Mouse (Mus musculus) hindbrain, embryonic 12.5 days (tissue): ENCODE results near the gene Tprn. TPM values are rescaled to one million over a fixed set of nuclear protein-coding genes. Genes with fewer than 3 reads are reported as not detected.
A peak's percentile ranks its signal among the peaks of the same experiment; 100 is the strongest.

Source experiments
- ATAC-seq: fragments of 200-750 bp; cut with Nextera tagmentation; 2 replicates; pipeline ENCODE4 v1.8.0; 2017; ENCODE audit warnings: moderate TSS enrichment; ENCODE audit not compliant: low FRiP score
- H3K27ac ChIP-seq: fragments of 300-500 bp; sonication (generic); 2 replicates; pipeline ENCODE4 v1.5.1; 2016; ENCODE audit warnings: mild to moderate bottlenecking
- H3K27me3 ChIP-seq: fragments of 300-500 bp; sonication (generic); 2 replicates; pipeline ENCODE4 v1.6.1; 2016; ENCODE audit warnings: mild to moderate bottlenecking
- H3K36me3 ChIP-seq: fragments of 300-500 bp; sonication (generic); 2 replicates; pipeline ENCODE4 v1.6.1; 2016; ENCODE audit warnings: mild to moderate bottlenecking
- H3K4me1 ChIP-seq: fragments of 300-500 bp; sonication (generic); 2 replicates; pipeline ENCODE4 v1.6.1; 2016
- H3K4me2 ChIP-seq: fragments of 300-500 bp; sonication (generic); replicated peaks from 2 replicates; pipeline ENCODE4 v1.6.1; 2016; ENCODE audit warnings: mild to moderate bottlenecking
- H3K4me3 ChIP-seq: fragments of 300-500 bp; sonication (generic); 2 replicates; pipeline ENCODE4 v1.5.1; 2016; ENCODE audit warnings: mild to moderate bottlenecking
- H3K9ac ChIP-seq: fragments of 300-500 bp; sonication (generic); 2 replicates; pipeline ENCODE4 v1.6.1; 2016; ENCODE audit warnings: mild to moderate bottlenecking, moderate library complexity
- H3K9me3 ChIP-seq: fragments of 300-500 bp; sonication (generic); replicated peaks from 2 replicates; pipeline ENCODE4 v1.6.1; 2016; ENCODE audit warnings: mild to moderate bottlenecking
- WGBS: fragments of 180-500 bp; shearing (Covaris S2); methylation state at CpG from one replicate; pipeline ENCODE4 v1.1.7; 2016; 5-methylcytosine and 5-hydroxymethylcytosine counted together
- polyA plus RNA-seq: library from polyadenylated mRNA; unstranded; fragments of >200 nt; fragmentation: Nextera tagmentation; extraction: Ambion mirVana; gene quantifications from 2 replicates; pipeline ENCODE4 v1.2.1, GENCODE M21; 2016

Tprn gene
- polyA plus RNA-seq = 13.2 and 14.9 TPM in 2 replicates

DNA sequence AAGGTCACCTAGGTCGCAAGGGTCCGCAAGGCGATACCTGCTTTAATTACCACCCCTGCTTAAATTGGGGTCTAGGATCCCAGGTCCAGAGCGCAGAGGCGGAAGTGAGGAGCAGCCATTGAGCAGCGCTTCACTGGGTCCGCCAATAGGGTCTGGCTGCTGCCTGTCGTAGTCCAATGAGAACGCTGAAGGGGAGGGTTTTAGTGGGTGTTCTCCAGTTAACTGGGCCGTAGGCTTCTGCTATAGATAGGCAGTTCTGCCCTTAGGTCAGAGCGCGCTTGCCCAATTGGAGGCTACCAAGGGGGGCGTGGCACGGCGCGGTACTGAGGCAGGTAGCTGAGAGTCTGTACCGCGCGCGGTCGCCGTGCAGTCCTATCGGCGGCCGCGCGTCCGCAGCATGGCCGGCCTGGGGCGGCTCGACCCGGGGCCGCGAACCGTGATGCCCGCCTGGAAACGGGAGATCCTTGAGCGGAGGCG, at the start of gene Tprn:
Gene Tprn, plus strand, starts transcription at position 328 of the 477 bp plus-strand sequence.
- no peaks in the 10 kb centered on the region for H3K9me3 ChIP-seq
- peaks cover 46% of the 10 kb centered on the region for H3K4me1 ChIP-seq
- no peaks in the 10 kb centered on the region for H3K36me3 ChIP-seq
- peak within 1 kb of the TSS; percentile 73 for H3K9ac ChIP-seq
- peak within 1 kb of the TSS; percentile 62 for H3K4me3 ChIP-seq
- H3K27ac ChIP-seq = peak within 1 kb of the TSS; percentile 49
- WGBS = under 1% methylated on average over 39 of the region's 39 CpGs
- H3K27me3 ChIP-seq = peaks cover 23% of the 10 kb centered on the region
- H3K4me2 ChIP-seq = peak within 1 kb of the TSS; percentile 99
- ATAC-seq = peak; percentile 98

GRCm38 (mm10) chr2:25213266-25213865, 49.1 kb upstream of the Tprn start:
- H3K27ac ChIP-seq = no peak overlapping the region
- peaks cover 9% of the 10 kb centered on the region; the same call in 1 of the 2 replicates for H3K27me3 ChIP-seq
- no peaks in the 10 kb centered on the region for H3K9me3 ChIP-seq
- no peak overlapping the region for H3K4me2 ChIP-seq
- no peak for ATAC-seq
- H3K36me3 ChIP-seq = no peaks in the 10 kb centered on the region
- no peak overlapping the region; the same call in 1 of the 2 replicates for H3K9ac ChIP-seq
- WGBS = 62% methylated on average over 23 of the region's 23 CpGs
- H3K4me3 ChIP-seq = no peak overlapping the region
- H3K4me1 ChIP-seq = peaks cover 24% of the 10 kb centered on the region

- 71% methylated on average over 3 of the region's 3 CpGs for WGBS
- Histone ChIP-seq H3K27me3 (peaks cover 9% of the 10 kb centered on the region; the same call in 1 of the 2 replicates), H3K4me1 (peaks cover 17% of the 10 kb centered on the region), H3K4me2 (no peak within 1 kb of the TSS), H3K9me3 (no peaks in the 10 kb centered on the region), H3K36me3 (no peaks in the 10 kb centered on the region), H3K9ac (no peak within 1 kb of the TSS; the same call in 1 of the 2 replicates), H3K4me3 (no peak within 1 kb of the TSS), H3K27ac (no peak within 1 kb of the TSS)
- no peak for ATAC-seq
These were observed 48.0 kb upstream of the Tprn start, which contains the start of gene Stpg3 for GRCm38 (mm10) chr2:25214444-25214843. Stpg3 (minus strand) TSS chr2:25214637.

DNA sequence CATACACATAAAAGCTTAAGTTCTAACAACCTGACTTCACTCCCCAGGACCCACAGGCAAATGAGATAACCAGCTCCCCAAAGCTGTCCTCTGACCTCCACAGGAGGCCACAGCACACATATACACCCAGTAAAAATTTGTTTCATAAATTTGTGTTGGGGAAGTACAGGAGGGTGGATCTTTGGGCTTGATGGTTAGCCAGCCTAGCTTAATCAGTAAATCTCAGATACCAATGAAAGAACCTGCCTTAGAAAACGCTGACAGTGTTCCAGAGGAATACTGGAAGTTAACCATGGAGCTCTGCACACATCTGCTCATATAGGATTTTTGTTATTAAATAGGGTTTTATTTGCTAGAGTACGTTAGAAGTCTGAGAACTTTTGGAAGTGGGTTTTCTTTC, 44.8 kb upstream of the Tprn start:
- WGBS = 67% methylated on average over 2 of the region's 2 CpGs
- no peak for ATAC-seq
- peaks cover 9% of the 10 kb centered on the region; the same call in 1 of the 2 replicates for H3K27me3 ChIP-seq

DNA sequence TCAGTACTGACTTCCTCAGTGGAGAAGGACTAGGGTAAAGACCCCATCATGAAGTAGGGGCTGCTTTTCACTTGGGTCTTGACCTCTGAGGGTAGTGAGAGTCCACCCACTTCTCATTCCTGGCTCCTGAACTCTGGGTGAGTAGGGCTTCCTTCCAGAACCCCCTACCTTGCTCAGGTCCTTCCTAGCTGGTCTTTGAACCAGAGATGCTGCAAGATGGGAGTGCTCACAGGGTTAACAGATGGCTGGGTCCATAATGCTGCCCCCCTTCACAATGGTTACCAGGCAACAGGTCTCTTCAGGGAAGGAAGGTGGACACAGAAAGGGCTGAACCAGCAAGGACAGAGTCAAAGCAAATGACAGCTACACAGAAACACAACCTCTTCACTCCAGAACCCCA, 44.0 kb upstream of the Tprn start, which contains the start of gene Fam166a:
Gene Fam166a, plus strand, starts transcription at position 301 of the 400 bp plus-strand sequence.
- Histone ChIP-seq H3K27me3 (peaks cover 7% of the 10 kb centered on the region; the same call in 1 of the 2 replicates), H3K4me1 (peaks cover 7% of the 10 kb centered on the region), H3K27ac (no peak within 1 kb of the TSS), H3K36me3 (peaks cover 5% of the 10 kb centered on the region), H3K4me3 (no peak within 1 kb of the TSS), H3K4me2 (no peak within 1 kb of the TSS), H3K9me3 (no peaks in the 10 kb centered on the region), H3K9ac (no peak within 1 kb of the TSS)
- ATAC-seq = no peak

More for the DNA sequence above, 44.8 kb upstream of the Tprn start:
- Histone ChIP-seq H3K4me2 (no peak overlapping the region), H3K9ac (no peak overlapping the region), H3K36me3 (peaks cover 5% of the 10 kb centered on the region), H3K9me3 (no peaks in the 10 kb centered on the region), H3K27ac (no peak overlapping the region), H3K4me3 (no peak overlapping the region), H3K4me1 (peaks cover 3% of the 10 kb centered on the region; the same call in 1 of the 2 replicates)

DNA sequence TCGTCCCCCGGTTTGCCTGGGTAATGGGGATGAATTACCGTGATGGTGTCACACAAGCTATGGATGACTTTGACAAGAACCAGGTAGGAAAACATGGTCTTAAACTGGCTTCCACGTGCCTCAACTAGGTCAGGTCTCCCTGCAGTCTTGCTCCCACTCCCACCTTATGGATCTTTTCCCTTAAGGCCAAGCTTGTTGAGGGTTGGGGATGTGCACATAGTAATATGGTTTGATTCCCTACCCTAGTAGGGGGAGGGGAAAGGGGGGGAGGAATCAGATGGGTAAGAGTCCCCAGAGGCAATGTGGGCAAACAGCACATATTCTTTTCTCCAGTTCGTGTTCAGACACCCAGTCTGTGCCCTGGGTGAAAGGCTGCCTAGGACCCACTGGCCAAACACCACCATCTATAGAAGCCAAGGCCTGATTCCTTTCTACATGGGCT, 41.1 kb upstream of the Tprn start:
- no peaks in the 10 kb centered on the region for H3K9me3 ChIP-seq
- no peak overlapping the region for H3K9ac ChIP-seq
- no peak for ATAC-seq
- no peak overlapping the region for H3K4me3 ChIP-seq
- no peaks in the 10 kb centered on the region for H3K27me3 ChIP-seq
- peaks cover 5% of the 10 kb centered on the region for H3K36me3 ChIP-seq
- WGBS = 75% methylated on average over 5 of the region's 5 CpGs
- no peak overlapping the region for H3K4me2 ChIP-seq
- H3K4me1 ChIP-seq = peaks cover 16% of the 10 kb centered on the region
- no peak overlapping the region for H3K27ac ChIP-seq

GRCm38 (mm10) chr2:25223681-25224491, 38.5 kb upstream of the Tprn start:
- Histone ChIP-seq H3K27me3 (no peaks in the 10 kb centered on the region), H3K9ac (peak overlapping the region; percentile 84), H3K4me1 (peaks cover 22% of the 10 kb centered on the region), H3K36me3 (peaks cover 5% of the 10 kb centered on the region), H3K4me3 (peak overlapping the region; percentile 72), H3K4me2 (peak overlapping the region; percentile 81), H3K9me3 (no peaks in the 10 kb centered on the region), H3K27ac (peak overlapping the region; percentile 91)
- peak; percentile 57 for ATAC-seq
- 2% methylated on average over 45 of the region's 53 CpGs for whole genome bisulfite sequencing

- H3K9ac ChIP-seq = peak within 1 kb of the TSS; percentile 84
- peak within 1 kb of the TSS; percentile 97 for H3K27ac ChIP-seq
- no peaks in the 10 kb centered on the region for H3K9me3 ChIP-seq
- peaks cover 23% of the 10 kb centered on the region for H3K4me1 ChIP-seq
- peaks cover 5% of the 10 kb centered on the region for H3K36me3 ChIP-seq
- no peak for ATAC-seq
- H3K4me3 ChIP-seq = peak within 1 kb of the TSS; percentile 72
- WGBS = 0% methylated on average over 17 of the region's 17 CpGs
- H3K27me3 ChIP-seq = 0 out of 2 replicates have a peak, but pooled peaks cover 2% of the 10 kb centered on the region
- H3K4me2 ChIP-seq = peak within 1 kb of the TSS; percentile 81
These were observed 38.0 kb upstream of the Tprn start, which contains the start of gene Tubb4b for GRCm38 (mm10) chr2:25224492-25224765. Tubb4b (minus strand) TSS chr2:25224702.

GRCm38 (mm10) chr2:25224766-25225752, 37.4 kb upstream of the Tprn start:
- H3K36me3 ChIP-seq = peaks cover 5% of the 10 kb centered on the region
- H3K4me1 ChIP-seq = peaks cover 23% of the 10 kb centered on the region
- peak overlapping the region; percentile 69 for H3K9ac ChIP-seq
- WGBS = 2% methylated on average over 39 of the region's 41 CpGs
- no peaks in the 10 kb centered on the region for H3K9me3 ChIP-seq
- H3K27me3 ChIP-seq = 0 out of 2 replicates have a peak, but pooled peaks cover 2% of the 10 kb centered on the region
- ATAC-seq = peak; percentile 98
- H3K4me2 ChIP-seq = peak overlapping the region; percentile 59
- H3K27ac ChIP-seq = peak overlapping the region; percentile 97
- H3K4me3 ChIP-seq = peak overlapping the region; percentile 72

DNA sequence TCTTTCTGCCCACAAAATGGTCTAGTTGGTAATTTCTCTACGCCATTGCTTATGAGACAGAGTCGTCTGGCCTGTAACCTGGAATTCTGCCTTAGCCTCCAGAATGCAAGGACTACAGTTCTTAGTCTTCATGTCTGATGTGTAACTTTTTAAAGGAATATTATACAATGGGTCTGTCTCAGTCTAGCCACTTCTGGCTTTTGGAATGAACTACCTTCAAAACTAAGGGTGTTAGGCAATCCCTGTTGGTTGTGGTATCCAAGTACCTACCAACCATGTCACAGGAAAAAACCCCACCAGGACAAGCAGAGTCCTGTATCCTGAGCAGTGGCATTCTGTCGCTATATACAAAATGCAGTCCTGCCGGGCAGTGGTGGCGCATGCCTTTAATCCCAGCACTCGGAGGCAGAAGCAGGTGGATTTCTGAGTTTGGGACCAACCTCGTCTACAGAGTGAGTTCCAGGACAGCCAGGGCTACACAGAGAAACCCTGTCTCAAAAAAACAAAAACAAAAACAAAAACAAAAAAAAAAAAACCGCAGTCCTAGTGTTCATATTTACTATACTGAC, 36.5 kb upstream of the Tprn start:
- H3K27ac ChIP-seq = peak overlapping the region; percentile 97
- 76% methylated on average over 8 of the region's 8 CpGs for WGBS
- peaks cover 23% of the 10 kb centered on the region for H3K4me1 ChIP-seq
- no peak overlapping the region for H3K9ac ChIP-seq
- no peaks in the 10 kb centered on the region for H3K9me3 ChIP-seq
- H3K4me2 ChIP-seq = peak overlapping the region; percentile 59
- peaks cover 5% of the 10 kb centered on the region for H3K36me3 ChIP-seq
- 0 out of 2 replicates have a peak, but pooled peaks cover 2% of the 10 kb centered on the region for H3K27me3 ChIP-seq
- no peak overlapping the region; the same call in 1 of the 2 replicates for H3K4me3 ChIP-seq
- ATAC-seq = no peak

- H3K27me3 ChIP-seq = peaks cover 8% of the 10 kb centered on the region
- H3K4me1 ChIP-seq = peaks cover 20% of the 10 kb centered on the region
- WGBS = 88% methylated on average over 5 of the region's 5 CpGs
- no peak overlapping the region for H3K27ac ChIP-seq
- H3K9me3 ChIP-seq = no peaks in the 10 kb centered on the region
- H3K9ac ChIP-seq = no peak overlapping the region
- H3K4me3 ChIP-seq = no peak overlapping the region
- no peak for ATAC-seq
- H3K4me2 ChIP-seq = no peak overlapping the region
- H3K36me3 ChIP-seq = peaks cover 1% of the 10 kb centered on the region
These were observed 35.6 kb upstream of the Tprn start for GRCm38 (mm10) chr2:25226864-25227263.
